Mouse (Mus musculus): ENCODE data around the gene Cebpb.
A peak's percentile ranks its signal among the peaks of the same experiment; 100 is the strongest.

Gene Cebpb

DNA sequence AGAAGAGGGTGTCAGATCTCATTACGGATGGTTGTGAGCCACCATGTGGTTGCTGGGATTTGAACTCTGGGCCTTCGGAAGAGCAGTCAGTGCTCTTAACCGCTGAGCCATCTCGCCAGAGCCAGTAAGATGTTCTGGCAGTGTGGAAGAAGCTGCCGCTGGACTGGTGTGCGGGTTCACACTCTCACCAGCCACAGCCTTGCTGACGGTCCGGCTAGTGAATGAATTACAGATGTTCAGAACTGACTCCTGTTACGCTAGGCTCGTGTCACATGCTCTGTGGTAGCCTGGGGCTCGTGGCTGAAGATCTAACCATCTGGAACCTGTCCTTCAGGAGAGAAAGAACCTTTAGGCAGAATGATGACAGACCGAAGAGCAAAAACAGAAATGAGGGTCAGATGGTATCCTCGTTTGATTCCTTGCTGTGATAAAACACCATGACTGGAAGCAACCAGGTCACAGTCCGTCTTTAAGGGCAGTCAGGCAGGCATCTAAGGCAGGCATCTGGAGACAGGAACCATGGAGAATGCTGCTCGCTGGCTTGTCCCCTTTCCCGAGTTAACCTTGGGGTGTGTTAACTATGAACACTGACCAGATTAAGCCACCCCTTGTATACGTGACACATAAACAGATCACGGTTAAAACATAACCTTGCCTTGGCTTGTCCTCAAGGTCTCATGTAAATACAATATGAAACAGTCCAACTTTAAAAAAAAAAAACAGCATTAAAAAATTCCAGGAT lies 22.6 kb upstream of the Cebpb start:
- no peak for DNase-seq (ENCODE audit: low read depth, low spot score)

DNA sequence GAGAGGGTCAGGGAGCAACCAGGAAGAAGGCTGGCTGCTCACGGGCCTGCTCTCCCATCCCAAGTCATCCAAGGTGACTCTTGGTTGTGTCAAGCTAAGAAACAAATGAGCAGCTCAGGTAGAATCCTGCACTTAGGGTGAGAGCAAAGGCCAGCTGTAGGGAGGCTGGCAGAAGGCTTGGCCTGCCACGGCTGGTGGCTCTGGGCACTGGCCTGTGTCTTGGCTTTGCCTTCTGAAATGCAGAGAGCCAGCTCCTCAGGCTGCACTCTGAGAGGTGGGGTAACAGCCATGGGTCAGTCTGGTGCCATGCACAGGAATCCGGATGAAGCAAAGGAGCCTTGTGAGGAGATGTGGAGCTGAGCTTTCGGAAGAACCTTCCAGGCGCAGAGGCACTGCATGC lies 20.3 kb upstream of the Cebpb start:
- DNase-seq (ENCODE audit: low read depth, low spot score) = no peak

DNA sequence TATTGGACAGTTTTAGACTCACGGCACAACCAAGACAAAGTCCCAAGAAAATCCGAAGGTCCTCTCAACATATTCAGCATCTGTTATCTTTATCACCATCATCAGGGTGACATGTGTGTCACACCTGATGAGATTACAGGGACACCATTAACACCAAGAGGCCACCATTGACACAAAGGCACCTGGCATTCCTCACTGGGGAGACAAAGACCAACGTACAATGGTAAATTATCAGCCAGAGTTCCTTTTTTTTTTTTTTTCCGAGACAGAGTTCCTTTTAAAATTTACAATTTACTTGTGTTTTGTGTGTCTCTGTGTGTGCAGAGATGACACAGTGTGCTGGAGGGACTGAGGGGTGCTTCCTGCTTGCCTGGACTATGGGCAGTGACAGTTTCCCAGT lies 19.3 kb upstream of the Cebpb start:
- DNase-seq (ENCODE audit: low read depth, low spot score) = no peak

DNA sequence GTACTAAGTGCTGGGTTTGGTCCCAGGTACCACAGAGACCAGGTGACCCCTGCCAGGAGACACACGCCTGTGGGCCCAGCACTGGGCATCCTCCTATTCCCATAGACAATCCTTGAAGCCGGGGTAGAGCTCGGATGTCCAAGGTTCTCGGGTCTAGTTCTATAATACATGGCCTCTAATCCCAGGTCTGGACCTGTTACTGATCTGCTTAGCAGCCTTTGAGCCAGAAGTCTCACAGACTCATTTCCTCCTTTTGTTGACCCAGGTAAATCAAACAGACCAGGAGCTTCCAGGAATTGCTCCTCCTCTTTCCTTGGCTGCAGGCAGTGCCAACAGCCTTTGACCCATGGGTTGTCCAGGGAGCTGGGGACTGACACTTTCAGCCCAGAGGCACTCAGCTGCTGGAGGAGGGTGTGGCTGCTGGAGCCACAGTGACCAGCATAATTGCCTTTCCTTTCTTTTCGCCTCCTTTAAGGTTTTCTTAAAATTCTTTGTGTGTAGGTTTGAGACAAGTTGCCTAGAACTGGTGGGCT lies 17.5 kb upstream of the Cebpb start:
- no peak for DNase-seq (ENCODE audit: low read depth, low spot score)

DNA sequence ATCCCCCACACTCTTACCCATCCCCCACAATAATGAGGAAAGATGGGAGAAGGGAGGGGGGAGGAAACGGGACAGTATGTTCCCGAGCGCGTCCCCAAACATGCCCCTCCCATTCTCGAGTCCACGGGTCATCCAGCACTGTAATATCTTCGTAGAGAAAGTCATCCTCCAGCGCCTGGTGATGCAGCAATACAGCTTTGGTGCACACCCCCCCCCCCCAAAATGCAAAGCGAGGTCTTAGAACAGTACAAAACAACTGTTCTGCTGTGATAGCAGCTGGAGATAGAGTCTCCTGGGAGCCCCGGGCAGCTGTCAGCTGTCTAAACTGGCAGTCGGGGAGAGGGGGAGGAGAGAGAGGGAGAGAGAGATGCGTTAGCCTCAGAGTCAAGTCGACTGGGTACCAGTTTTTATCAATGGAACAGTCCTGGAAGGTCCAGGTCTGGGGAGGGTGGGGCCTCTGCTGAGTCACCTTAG lies 16.5 kb upstream of the Cebpb start:
- no peak for DNase-seq (ENCODE audit: low read depth, low spot score)

DNA sequence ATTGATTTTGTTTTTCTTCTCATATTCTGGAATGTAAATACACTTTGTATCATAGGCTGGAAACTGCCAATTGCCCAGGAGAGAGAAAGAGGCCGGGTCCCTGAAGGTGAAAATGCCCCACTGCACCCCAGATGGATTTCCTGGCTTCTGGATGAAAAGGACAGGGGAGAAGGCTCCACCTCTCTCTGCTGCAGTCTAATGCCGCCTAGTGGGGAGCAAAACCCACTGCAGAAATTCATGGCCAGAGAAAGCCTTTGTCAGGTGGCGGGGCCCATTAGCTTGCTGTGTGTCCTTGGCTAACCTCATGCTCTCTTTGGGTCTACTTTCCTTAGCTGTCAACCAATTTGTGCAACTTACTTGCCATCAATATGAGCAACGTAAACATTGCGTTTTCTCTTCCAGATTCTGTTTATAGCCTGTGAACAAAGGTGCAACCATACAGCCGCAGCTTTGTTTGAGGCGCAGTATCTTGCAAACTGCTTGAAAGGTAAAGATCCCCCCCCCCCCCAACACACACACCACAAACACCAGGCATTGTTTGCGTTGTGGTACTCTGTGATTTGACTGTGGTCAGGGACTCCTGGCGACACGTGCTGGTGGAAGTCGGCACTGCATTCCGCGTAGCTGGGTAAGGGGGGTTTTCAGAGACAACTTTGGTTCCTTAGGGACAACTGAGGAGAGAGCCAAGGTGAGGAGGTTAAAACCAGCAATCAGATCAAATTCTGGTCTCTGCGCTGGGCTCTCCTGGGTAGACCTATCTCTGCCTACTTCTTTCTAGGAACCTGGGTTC lies 13.4 kb upstream of the Cebpb start:
- DNase-seq (ENCODE audit: low read depth, low spot score) = no peak

DNA sequence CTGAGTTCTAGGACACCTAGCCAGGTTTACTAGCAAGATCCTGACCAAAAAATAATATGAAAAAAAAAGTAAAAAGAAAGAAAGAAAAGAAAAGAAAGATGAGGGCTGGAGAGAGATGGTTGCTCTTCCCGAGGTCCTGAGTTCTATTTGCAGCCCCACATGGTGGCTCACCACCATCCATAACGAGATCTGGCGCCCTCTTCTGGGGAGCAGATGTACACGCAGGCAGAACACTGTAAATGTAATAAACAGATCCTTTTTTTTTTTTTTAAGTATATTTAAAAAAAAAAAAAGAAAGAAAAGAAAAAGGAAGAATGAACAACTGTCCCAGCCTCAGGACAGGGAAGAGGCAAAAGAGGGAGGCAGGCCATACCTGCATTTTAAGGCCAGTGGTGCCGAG lies 10.1 kb upstream of the Cebpb start:
- no peak for DNase-seq (ENCODE audit: low read depth, low spot score)

DNA sequence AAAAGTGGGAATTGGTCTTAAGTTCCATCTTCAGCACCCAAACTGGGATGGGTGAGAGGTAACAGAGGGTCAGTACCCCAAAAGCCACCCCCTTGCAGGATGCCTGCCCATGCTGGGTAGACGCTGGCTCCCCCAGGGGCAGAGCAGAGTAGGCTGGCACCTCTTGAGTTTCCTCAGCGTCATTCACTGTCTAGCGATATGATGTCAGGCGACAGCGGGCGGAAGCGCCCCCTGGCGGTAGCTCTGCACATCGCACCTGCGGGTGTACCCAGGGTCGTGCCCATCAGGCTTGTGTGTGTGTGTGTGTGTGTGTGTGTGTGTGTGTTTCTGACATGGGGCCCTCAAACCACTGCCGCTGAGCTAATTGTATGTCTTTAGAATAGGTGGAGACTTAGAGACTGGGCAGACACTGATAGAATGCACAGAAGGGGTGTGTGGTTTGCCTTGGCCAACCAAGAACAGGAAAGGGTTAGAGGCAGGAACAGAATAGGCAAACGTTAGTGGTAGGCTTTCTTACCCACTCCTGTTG lies 8.7 kb upstream of the Cebpb start:
- DNase-seq (ENCODE audit: low read depth, low spot score) = peak; percentile 83

DNA sequence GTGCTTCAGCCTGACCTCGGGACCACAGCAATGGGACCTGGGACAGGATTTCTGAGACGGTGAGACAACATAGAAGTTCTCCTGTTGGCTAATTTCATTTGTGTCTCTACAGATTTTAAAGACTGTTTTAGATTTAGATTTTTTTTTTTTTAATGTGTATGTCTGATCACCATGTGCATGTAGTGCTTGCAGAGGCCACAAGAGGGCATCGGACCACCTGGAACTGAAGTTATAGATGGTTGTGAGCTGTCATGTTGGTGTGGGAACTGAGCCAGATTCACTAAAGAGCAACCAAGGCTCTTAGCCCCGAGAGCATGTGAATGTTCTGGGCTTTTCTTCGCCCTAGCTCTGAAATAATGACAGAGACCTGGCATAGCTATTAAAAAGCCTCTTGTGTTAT lies 8.1 kb upstream of the Cebpb start:
- DNase-seq (ENCODE audit: low read depth, low spot score) = no peak

DNA sequence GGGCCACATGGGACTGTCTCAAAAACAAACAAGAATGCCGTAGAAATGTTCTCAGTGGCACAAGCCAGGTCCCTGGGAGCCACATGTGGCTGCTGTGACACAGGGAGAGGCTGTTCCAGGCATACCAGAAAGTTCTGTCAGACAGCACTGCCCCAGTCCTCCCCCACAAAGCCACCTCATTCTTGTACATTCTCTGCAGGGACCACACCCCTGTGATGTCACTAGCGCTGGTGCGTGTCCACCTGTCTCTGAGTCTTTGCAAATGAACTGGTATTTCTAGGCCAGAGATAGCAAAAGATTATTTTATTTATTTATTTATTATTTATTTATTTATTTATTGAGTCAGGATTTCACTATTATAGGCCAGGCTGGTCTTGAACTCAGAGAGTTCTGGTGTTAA lies 5.0 kb upstream of the Cebpb start:
- DNase-seq (ENCODE audit: low read depth, low spot score) = no peak

DNA sequence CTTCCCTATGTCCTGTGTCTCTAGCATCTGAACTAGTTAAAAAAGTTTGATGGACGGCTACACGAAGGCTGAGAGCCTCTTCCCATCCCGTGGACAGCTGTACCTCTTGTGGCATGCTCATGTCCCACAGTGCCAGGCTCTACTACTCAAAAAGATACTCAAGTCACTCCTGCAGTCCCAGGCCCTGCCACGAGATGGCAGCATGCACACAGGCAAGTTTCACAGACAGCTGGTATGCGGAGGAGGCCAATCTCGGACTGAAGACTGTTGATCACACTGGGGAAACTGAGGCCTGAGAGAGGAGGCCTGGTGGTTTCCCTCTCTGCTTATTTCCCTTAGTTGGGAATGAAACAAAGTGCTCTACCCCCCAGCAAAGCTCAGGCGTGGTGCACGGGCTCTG lies 3.6 kb upstream of the Cebpb start:
- peak; percentile 90 for DNase-seq (ENCODE audit: low read depth, low spot score)

DNA sequence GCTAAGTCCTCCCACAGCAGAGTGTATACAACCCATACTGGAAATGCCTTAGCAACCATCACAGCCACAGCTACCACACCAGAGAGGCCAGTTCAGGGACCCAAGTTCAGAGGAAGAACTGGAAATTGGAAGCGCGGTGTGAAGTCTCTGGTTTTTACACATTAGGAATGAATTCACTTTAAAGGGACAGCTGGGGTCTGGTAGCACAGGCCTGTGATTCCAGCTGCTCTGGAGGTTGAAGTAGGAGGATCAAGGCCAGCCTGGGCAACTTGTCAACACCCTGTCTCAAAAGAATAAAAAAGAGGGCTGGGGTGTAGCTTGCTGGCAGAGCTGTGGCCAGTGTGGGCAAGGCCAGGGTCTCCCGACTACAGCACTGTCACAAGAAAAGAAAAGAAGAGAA lies 2.9 kb upstream of the Cebpb start:
- no peak for DNase-seq (ENCODE audit: low read depth, low spot score)

DNA sequence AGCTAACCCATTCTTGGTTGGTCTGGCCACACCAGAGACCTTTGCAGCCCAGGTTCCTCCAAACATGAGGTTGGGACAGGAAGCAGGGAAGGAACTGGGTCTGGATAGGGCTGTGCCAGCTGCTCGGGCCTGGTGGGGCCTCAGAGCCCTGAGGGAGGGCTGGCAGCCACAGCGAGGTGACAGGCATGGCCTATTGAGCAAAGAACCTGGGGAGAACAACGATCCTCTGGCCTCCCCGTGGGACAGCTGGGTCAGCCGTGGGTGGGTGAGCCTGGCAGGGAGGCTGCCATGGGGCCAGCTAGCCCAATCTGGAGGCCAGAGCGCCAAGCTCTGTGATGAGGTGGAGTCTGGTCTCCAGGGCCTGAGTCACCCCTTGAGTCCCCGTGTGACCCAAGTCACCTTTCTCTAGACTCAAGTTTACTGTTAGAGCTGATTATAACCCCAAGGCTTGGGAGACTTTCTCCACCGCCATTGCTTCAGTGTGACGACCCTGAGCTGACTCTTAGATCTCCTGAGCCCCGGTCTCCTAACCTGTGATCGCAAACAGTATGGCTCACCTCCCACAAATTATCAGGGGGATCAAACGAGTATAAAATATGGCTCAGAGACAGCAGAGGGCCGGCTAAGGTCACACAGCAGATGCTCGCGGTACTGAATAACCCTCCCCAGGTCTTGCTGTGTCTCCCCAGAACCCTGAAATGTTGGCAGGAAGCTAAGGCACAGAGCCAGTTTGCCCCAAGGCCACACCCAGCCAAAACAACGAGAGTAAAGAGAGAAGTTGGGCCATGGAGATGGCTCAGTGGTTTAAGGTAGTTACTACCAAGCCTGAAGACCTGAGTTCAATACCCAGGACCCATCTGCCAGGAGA lies 2.1 kb upstream of the Cebpb start:
- DNase-seq (ENCODE audit: low read depth, low spot score) = no peak

DNA sequence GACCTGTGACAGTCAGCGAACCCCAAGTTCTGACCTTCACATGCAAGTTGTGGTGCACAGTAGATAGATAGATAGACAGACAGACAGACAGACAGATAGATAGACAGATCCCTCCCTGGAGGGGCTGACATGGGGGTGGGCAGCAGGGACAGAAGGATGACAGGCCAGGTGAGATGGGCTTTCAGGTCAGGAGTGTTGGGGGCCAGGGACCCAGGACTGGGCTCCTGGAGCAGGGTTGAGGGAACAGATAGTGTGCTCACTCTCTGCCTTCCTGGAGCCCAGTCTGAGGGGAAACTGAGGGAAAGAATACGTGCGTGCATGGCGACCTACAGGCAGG lies 1.5 kb upstream of the Cebpb start:
- no peak for DNase-seq (ENCODE audit: low read depth, low spot score)

DNA sequence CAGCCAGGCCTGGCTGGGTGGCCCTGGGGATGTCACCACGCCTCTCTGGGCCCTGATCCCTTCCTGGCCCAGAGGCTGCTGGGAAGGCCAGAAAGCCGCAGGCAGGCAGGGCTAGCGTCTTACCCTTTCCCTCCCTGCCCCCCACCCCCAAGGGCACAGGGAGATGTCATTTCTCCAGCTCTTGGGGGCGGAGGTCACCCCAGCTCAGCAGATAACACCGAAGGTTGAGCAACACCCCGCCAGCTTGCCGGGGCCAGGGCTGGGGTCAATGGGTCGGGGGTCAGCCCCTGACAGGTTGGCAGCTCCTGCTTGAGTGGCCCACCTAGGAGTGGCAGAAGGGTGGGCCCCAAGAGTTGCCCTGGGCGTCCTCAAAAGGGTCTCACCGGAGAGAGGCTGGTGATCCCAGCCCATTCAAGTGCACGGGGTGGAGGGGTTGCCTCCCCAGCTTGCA lies 1.0 kb upstream of the Cebpb start:
- no peak for DNase-seq (ENCODE audit: low read depth, low spot score)

DNA sequence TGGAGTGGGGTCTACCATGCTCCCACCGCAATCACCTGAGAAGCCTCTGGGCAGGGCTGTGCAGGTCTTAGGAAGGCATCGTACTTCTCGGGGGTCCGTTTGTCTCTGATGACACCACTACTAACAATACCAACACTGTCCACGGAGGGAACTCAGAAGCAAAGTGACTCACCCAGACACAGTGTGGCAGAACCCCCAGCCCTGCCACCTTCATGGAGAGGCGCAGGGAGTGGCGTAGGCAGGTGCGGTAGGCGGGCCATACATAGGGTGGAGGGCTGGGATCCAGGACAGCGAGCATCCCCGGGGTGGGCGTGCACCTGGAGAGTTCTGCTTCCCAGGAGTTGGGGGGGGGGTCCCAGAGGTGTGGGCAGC lies 603 bp upstream of the Cebpb start:
- no peak for DNase-seq (ENCODE audit: low read depth, low spot score)

DNA sequence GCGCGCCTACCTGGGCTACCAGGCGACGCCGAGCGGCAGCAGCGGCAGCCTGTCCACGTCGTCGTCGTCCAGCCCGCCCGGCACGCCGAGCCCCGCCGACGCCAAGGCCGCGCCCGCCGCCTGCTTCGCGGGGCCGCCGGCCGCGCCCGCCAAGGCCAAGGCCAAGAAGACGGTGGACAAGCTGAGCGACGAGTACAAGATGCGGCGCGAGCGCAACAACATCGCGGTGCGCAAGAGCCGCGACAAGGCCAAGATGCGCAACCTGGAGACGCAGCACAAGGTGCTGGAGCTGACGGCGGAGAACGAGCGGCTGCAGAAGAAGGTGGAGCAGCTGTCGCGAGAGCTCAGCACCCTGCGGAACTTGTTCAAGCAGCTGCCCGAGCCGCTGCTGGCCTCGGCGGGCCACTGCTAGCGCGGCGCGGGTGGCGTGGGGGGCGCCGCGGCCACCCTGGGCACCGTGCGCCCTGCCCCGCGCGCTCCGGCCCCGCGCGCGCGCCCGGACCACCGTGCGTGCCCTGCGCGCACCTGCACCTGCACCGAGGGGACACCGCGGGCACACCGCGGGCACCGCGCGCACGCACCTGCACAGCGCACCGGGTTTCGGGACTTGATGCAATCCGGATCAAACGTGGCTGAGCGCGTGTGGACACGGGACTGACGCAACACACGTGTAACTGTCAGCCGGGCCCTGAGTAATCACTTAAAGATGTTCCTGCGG lies 945 bp downstream of the Cebpb start, which contains the start of gene Tmem189:
Gene Tmem189, minus strand, starts transcription at position 322 of the 718 bp plus-strand sequence.
- DNase-seq (ENCODE audit: low read depth, low spot score) = peak; percentile 71

DNA sequence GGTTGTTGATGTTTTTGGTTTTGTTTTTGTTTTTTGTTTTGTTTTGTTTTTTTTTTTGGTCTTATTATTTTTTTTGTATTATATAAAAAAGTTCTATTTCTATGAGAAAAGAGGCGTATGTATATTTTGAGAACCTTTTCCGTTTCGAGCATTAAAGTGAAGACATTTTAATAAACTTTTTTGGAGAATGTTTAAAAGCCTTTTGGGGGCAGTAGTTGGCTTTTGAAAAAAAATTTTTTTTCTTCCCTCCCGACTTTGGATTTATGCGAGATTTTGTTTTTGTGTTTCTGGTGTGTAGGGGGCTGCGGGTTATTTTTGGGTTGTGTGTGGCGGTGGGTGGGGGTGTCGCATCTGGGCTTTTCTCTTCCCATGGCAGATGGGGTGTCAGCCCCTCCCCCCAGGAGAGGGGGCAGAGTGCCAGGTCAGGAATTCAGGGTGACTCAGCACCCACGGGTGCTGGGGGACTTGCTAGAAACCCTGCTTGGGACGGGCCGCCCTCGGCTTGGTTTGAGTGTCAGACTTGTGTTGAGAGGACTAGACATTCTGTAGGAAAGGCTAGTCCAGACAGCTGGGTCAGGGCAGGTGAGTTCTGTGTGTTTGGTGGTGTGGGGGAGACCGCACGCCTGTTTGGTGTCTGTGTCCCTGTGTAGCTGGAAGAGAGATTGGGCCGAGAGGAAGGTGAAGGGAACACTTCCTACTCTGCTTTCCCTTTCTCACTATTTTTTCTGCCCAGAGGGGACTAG lies 1.7 kb downstream of the Cebpb start:
- no peak for DNase-seq (ENCODE audit: low read depth, low spot score)

DNA sequence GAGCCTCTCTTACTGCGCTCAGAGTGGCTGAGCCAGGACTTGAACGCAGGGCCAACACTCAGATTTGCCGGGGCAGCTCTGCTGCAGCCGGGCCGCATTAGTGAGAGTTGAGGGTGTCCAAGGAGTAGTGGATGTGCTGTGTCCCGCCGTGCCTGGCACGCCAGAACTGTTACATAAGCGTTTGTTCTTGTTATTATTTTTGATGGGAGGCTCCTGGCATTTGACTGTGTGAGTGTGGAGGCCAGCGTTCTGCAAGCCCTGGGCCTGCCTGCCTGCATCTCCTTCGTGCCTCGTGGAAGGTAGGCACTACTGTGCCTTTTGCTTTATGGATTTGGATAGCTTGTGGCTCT lies 2.2 kb downstream of the Cebpb start:
- no peak for DNase-seq (ENCODE audit: low read depth, low spot score)

DNA sequence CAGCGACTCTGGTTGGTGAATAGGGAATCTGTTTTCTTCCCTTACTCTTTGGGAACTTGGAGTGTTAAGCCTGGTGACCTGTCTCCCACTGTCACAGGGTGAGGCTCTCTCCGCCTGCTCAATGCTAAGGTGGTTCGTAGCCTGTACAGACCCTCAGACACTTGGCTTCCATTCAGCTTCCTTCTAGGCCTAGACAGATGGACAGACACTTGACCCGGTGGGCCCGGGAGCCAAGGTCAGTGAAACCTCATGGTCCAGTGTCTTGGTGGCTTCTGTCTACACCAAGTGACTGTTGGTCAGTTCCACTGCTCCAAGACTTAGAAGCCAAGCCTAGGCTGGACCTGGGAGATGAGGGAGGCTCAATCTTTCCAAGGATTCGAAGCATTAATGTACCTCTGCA lies 2.7 kb downstream of the Cebpb start:
- DNase-seq (ENCODE audit: low read depth, low spot score) = no peak
